Mouse (Mus musculus) hindbrain, embryonic 16.5 days (tissue): Measurements from ENCODE around the gene Nde1. TPM values are rescaled to one million over a fixed set of nuclear protein-coding genes. Genes with fewer than 3 reads are reported as not detected.

Experiments
- microRNA counts: library from miRNA; unstranded; fragments of <30 nt; microRNA quantifications from one replicate; lab custom pipeline; 2016
- microRNA-seq: library from miRNA; unstranded; fragments of <30 nt; microRNA quantifications from one replicate; pipeline ENCODE4, GENCODE M21; 2017
- polyA plus RNA-seq: library from polyadenylated mRNA; unstranded; fragments of >200 nt; fragmentation: Nextera tagmentation; extraction: Ambion mirVana; gene quantifications from 2 replicates; pipeline ENCODE4 v1.2.1, GENCODE M21; 2015

Nde1 gene
- polyA plus RNA-seq, 1 experiment from 2014 or later, result 28.3 TPM

MicroRNAs encoded within 50 kb of the gene (microRNA counts, 519-probe panel; counts per million panel counts)
- microRNA mmu-miR-484 (lab: Ali Mortazavi, UCI), result 2,407 counts per million, percentile 61 among the panel's probes with 10 or more counts

Small RNAs within 50 kb of the gene (microRNA-seq; reads per million reads assigned to microRNA genes)
- not detected for gene Gm27671
- gene Mir484, result 2,383 reads per million, percentile 84 among the genes with 10 or more reads in this experiment

Other genes with a start within 250 kb of the Nde1 start
- gene 2900011O08Rik, start 176.7 kb upstream of the Nde1 start, polyA plus RNA-seq, result 196 and 206 TPM in 2 replicates
- gene Ifitm7, start 176.4 kb upstream of the Nde1 start, polyA plus RNA-seq, result 0.45 and 0.50 TPM in 2 replicates
- 12.3 and 13.1 TPM in 2 replicates for gene Marf1, start 76 bp downstream of the Nde1 start, polyA plus RNA-seq
- 0.90 and 1.2 TPM in 2 replicates for gene Myh11, start 128.1 kb downstream of the Nde1 start, polyA plus RNA-seq
- gene Fopnl, start 154.1 kb downstream of the Nde1 start, polyA plus RNA-seq, result 192 and 195 TPM in 2 replicates
- gene Abcc1, start 198.3 kb downstream of the Nde1 start, polyA plus RNA-seq, result 8.9 and 10.0 TPM in 2 replicates